Mouse (Mus musculus) CH12.LX (cell line): Measurements from ENCODE around the gene Apoc2.

Experiments
- CHD2 ChIP-seq: IDR thresholded peaks from 2 replicates; pipeline ENCODE4 v1.6.1; 2011; ENCODE audit warnings: low read length, improper control_type of control experiment
- CTCF ChIP-seq, 2 experiments: IDR thresholded peaks in 1 of 2; conservative IDR thresholded peaks in 1 of 2; 2 replicates each; pipeline ENCODE4 v1.5.1; 2011 to 2012; ENCODE audit warnings: low read depth in 2 of 2, low read length in 2 of 2, improper control_type of control experiment in 1 of 2, inconsistent platforms in 1 of 2, mild to moderate bottlenecking in 1 of 2, moderate library complexity in 1 of 2
- E2F4 ChIP-seq: IDR thresholded peaks from 2 replicates; pipeline ENCODE4 v1.6.1; 2011; ENCODE audit warnings: low read depth, low read length, improper control_type of control experiment; ENCODE audit not compliant: insufficient replicate concordance
- ELF1 ChIP-seq: IDR thresholded peaks from 2 replicates; pipeline ENCODE4 v1.6.1; 2014; ENCODE audit warnings: low read depth, mild to moderate bottlenecking, inconsistent platforms, low read length, improper control_type of control experiment
- EP300 ChIP-seq: IDR thresholded peaks from 2 replicates; pipeline ENCODE4 v1.6.1; 2011; ENCODE audit warnings: low read length, improper control_type of control experiment
- POLR2AphosphoS2 ChIP-seq: IDR thresholded peaks from 2 replicates; pipeline ENCODE4 v1.6.1; 2011; ENCODE audit warnings: low read depth, low read length, improper control_type of control experiment
- USF1 ChIP-seq: IDR thresholded peaks from 2 replicates; pipeline ENCODE4 v1.6.1; 2014; ENCODE audit warnings: low read depth, mild to moderate bottlenecking, inconsistent platforms, low read length, improper control_type of control experiment
- ZKSCAN1 ChIP-seq: IDR thresholded peaks from 2 replicates; pipeline ENCODE4 v1.6.1; 2012; ENCODE audit warnings: low read depth, inconsistent platforms, low read length, improper control_type of control experiment, borderline replicate concordance

- TF ChIP-seq ELF1 (no peak), CHD2 (no peak), E2F4 (no peak), CTCF (conservative IDR thresholded peaks at IDR 0.05 in 1 of 2, IDR thresholded peaks at IDR 0.05 in 1 of 2; ENCODE audit: low read depth in 2 of 2, low read length in 2 of 2) (no peak), EP300 (no peak), USF1 (no peak), ZKSCAN1 (no peak), POLR2AphosphoS2 (no peak)
Measured at GRCm38 (mm10) chr7:19634591-19634990, 43.1 kb downstream of the Apoc2 start.
